Mouse (Mus musculus) midbrain, postnatal 0 days (tissue): Measurements from ENCODE around the gene Olfr1290. TPM values are rescaled to one million over a fixed set of nuclear protein-coding genes. Genes with fewer than 3 reads are reported as not detected.

Experiments used
- ATAC-seq: fragments of 200-750 bp; cut with Nextera tagmentation; 2 replicates; pipeline ENCODE4 v1.8.0; 2017; ENCODE audit warnings: moderate number of reproducible peaks, mild to moderate bottlenecking, moderate TSS enrichment, moderate library complexity; ENCODE audit not compliant: low FRiP score
- DNase-seq: peaks from one replicate; pipeline ENCODE4 v3.0.0-alpha.2; 2015; ENCODE audit warnings: low spot score
- H3K27ac ChIP-seq: fragments of 300-500 bp; sonication (generic); 2 replicates; pipeline ENCODE4 v1.5.1; 2014; ENCODE audit warnings: low read depth, mild to moderate bottlenecking, low read length, mixed read lengths
- H3K27me3 ChIP-seq: fragments of 300-500 bp; sonication (generic); 2 replicates; pipeline ENCODE4 v1.6.1; 2014; ENCODE audit warnings: low read length, control low read depth, mixed read lengths; ENCODE audit not compliant: insufficient read depth
- H3K36me3 ChIP-seq: fragments of 300-500 bp; sonication (generic); 2 replicates; pipeline ENCODE4 v1.6.1; 2014; ENCODE audit warnings: low read length, control low read depth, mixed read lengths; ENCODE audit not compliant: insufficient read depth
- H3K4me1 ChIP-seq: fragments of 300-500 bp; sonication (generic); 2 replicates; pipeline ENCODE4 v1.6.1; 2014; ENCODE audit warnings: mild to moderate bottlenecking, control low read depth, antibody characterized with exemption, low read length, mixed read lengths; ENCODE audit not compliant: insufficient read depth
- H3K4me2 ChIP-seq: fragments of 300-500 bp; sonication (generic); 2 replicates; pipeline ENCODE4 v1.6.1; 2014; ENCODE audit warnings: low read depth, mild to moderate bottlenecking, low read length, mixed read lengths; ENCODE audit not compliant: poor library complexity, severe bottlenecking
- H3K4me3 ChIP-seq: fragments of 300-500 bp; sonication (generic); 2 replicates; pipeline ENCODE4 v1.5.1; 2014; ENCODE audit warnings: low read depth, mild to moderate bottlenecking, low read length, moderate library complexity
- H3K9ac ChIP-seq: fragments of 300-500 bp; sonication (generic); replicated peaks from 2 replicates; pipeline ENCODE4 v1.6.1; 2014; ENCODE audit warnings: mild to moderate bottlenecking, low read length, moderate library complexity, mixed read lengths; ENCODE audit not compliant: poor library complexity, severe bottlenecking
- H3K9me3 ChIP-seq: fragments of 300-500 bp; sonication (generic); 2 replicates; pipeline ENCODE4 v1.6.1; 2016; ENCODE audit warnings: low read length, control low read depth
- CTCF ChIP-seq: IDR thresholded peaks from 2 replicates; pipeline ENCODE4 v1.5.1; 2016; ENCODE audit warnings: antibody characterized with exemption, mild to moderate bottlenecking
- WGBS: fragments of 180-500 bp; shearing (Covaris S2); extraction: QIAGEN DNeasy Blood & Tissue Kit; methylation state at CpG from one replicate; pipeline ENCODE4 v1.1.7; 2014; 5-methylcytosine and 5-hydroxymethylcytosine counted together
- polyA plus RNA-seq: library from polyadenylated mRNA; unstranded; fragments of >200 nt; fragmentation: Nextera tagmentation; extraction: Ambion mirVana; gene quantifications from 2 replicates; pipeline ENCODE4 v1.2.1, GENCODE M21; 2015
- total RNA-seq: library from RNA; depleted of rRNA; stranded (reverse); fragments of >200 nt; gene quantifications from 2 replicates; pipeline ENCODE4 v1.2.3, GENCODE M21; 2014; rRNA removed

The Olfr1290 gene
- total RNA-seq (not detected in 2 replicates), polyA plus RNA-seq (not detected in 2 replicates)

GRCm38 (mm10) chr2:111493729-111494128, at the start of gene Olfr1290:
Olfr1290 (minus strand) TSS chr2:111493829.
- TF ChIP-seq CTCF = no peak
- no peak within 1 kb of the TSS for H3K27ac ChIP-seq
- DNase-seq (no peak), ATAC-seq (no peak)
- H3K4me1 ChIP-seq = no peaks in the 10 kb centered on the region
- WGBS = 80% methylated on average over 5 of the region's 5 CpGs
- H3K4me2 ChIP-seq = no peak within 1 kb of the TSS
- no peak within 1 kb of the TSS for H3K4me3 ChIP-seq
- H3K9ac ChIP-seq = no peak within 1 kb of the TSS
- no peaks in the 10 kb centered on the region for H3K36me3 ChIP-seq
- no peaks in the 10 kb centered on the region for H3K27me3 ChIP-seq
- no peaks in the 10 kb centered on the region for H3K9me3 ChIP-seq

- DNase-seq (no peak), ATAC-seq (no peak)
- H3K9ac ChIP-seq = no peak within 1 kb of the TSS
- H3K36me3 ChIP-seq = no peaks in the 10 kb centered on the region
- H3K27ac ChIP-seq = no peak within 1 kb of the TSS
- H3K27me3 ChIP-seq = no peaks in the 10 kb centered on the region
- H3K9me3 ChIP-seq = no peaks in the 10 kb centered on the region
- TF ChIP-seq CTCF = no peak
- no peak within 1 kb of the TSS for H3K4me3 ChIP-seq
- no peaks in the 10 kb centered on the region for H3K4me1 ChIP-seq
- no peak within 1 kb of the TSS for H3K4me2 ChIP-seq
- WGBS = 45% methylated on average over 1 of the region's 1 CpGs
Measured at GRCm38 (mm10) chr2:111540191-111540590, 46.6 kb upstream of the Olfr1290 start, which contains the start of gene Olfr1294. Olfr1294 (minus strand) TSS chr2:111540291.

- ATAC-seq (no peak), DNase-seq (no peak)
- H3K4me2 ChIP-seq = no peak within 1 kb of the TSS
- no peaks in the 10 kb centered on the region for H3K9me3 ChIP-seq
- H3K4me3 ChIP-seq = no peak within 1 kb of the TSS
- no peaks in the 10 kb centered on the region for H3K4me1 ChIP-seq
- 95% methylated on average over 1 of the region's 1 CpGs for WGBS
- no peak for TF ChIP-seq CTCF
- no peak within 1 kb of the TSS for H3K9ac ChIP-seq
- H3K27ac ChIP-seq = no peak within 1 kb of the TSS
- H3K36me3 ChIP-seq = no peaks in the 10 kb centered on the region
- no peaks in the 10 kb centered on the region for H3K27me3 ChIP-seq
Measured at GRCm38 (mm10) chr2:111524903-111525302, 31.3 kb upstream of the Olfr1290 start, which contains the start of gene Olfr1293-ps. Olfr1293-ps (plus strand) TSS chr2:111525203.

- H3K4me1 ChIP-seq = no peaks in the 10 kb centered on the region
- H3K36me3 ChIP-seq = no peaks in the 10 kb centered on the region
- no peak overlapping the region for H3K27ac ChIP-seq
- TF ChIP-seq CTCF = no peak
- H3K4me3 ChIP-seq = no peak overlapping the region
- no peak for ATAC-seq
- no peaks in the 10 kb centered on the region for H3K27me3 ChIP-seq
- WGBS = 91% methylated on average over 10 of the region's 10 CpGs
- no peak for DNase-seq
- H3K9me3 ChIP-seq = no peaks in the 10 kb centered on the region
- no peak overlapping the region for H3K9ac ChIP-seq
- no peak overlapping the region for H3K4me2 ChIP-seq
Measured at GRCm38 (mm10) chr2:111517451-111517850, 23.8 kb upstream of the Olfr1290 start.

GRCm38 (mm10) chr2:111496880-111497279, 3.3 kb upstream of the Olfr1290 start, which contains the start of gene Olfr1291-ps1:
Olfr1291-ps1 (plus strand) TSS chr2:111497180.
- H3K36me3 ChIP-seq = no peaks in the 10 kb centered on the region
- no peak within 1 kb of the TSS for H3K4me2 ChIP-seq
- ATAC-seq (no peak), DNase-seq (no peak)
- TF ChIP-seq CTCF = no peak
- no peaks in the 10 kb centered on the region for H3K9me3 ChIP-seq
- H3K27me3 ChIP-seq = no peaks in the 10 kb centered on the region
- H3K9ac ChIP-seq = no peak within 1 kb of the TSS
- no peak within 1 kb of the TSS for H3K27ac ChIP-seq
- no peaks in the 10 kb centered on the region for H3K4me1 ChIP-seq
- 91% methylated on average over 3 of the region's 3 CpGs for WGBS
- H3K4me3 ChIP-seq = no peak within 1 kb of the TSS

- TF ChIP-seq CTCF = no peak
- no peak within 1 kb of the TSS for H3K9ac ChIP-seq
- 75% methylated on average over 1 of the region's 1 CpGs for WGBS
- no peak for ATAC-seq
- H3K4me3 ChIP-seq = no peak within 1 kb of the TSS
- H3K4me1 ChIP-seq = no peaks in the 10 kb centered on the region
- no peaks in the 10 kb centered on the region for H3K9me3 ChIP-seq
- H3K36me3 ChIP-seq = no peaks in the 10 kb centered on the region
- DNase-seq = no peak
- H3K27me3 ChIP-seq = no peaks in the 10 kb centered on the region
- no peak within 1 kb of the TSS for H3K27ac ChIP-seq
- no peak within 1 kb of the TSS for H3K4me2 ChIP-seq
Measured at GRCm38 (mm10) chr2:111480519-111480918, 13.1 kb downstream of the Olfr1290 start, which contains the start of gene Olfr1289. Olfr1289 (plus strand) TSS chr2:111480819.
